Mouse (Mus musculus): ENCODE results near the gene Ak6. TPM values are rescaled to one million over a fixed set of nuclear protein-coding genes. Genes with fewer than 3 reads are reported as not detected.

Gene Ak6
- total RNA-seq, 2 experiments from 2014 or later: 77.7 to 78.5 TPM

GRCm38 (mm10) chr13:100659864-100660456 lies 9.2 kb downstream of the Ak6 start:
- DNase-seq: peak; percentile 48 to 78
- intact Hi-C loops (cut with DNase I): loop anchor here (10.0 kb wide), 1 partner anchor 545 kb away; no protein-coding TSS in a partner anchor

GRCm38 (mm10) chr13:100669291-100670022 lies 18.7 kb downstream of the Ak6 start, which contains the start of gene Ccdc125:
Gene Ccdc125, plus strand, starts transcription at chr13:100669717.
- intact Hi-C loops (cut with DNase I): no loop called here
- peak; percentile 38 to 43 for DNase-seq

- intact Hi-C loops (cut with DNase I): no loop called here
- no peak for DNase-seq
Measured at GRCm38 (mm10) chr13:100670181-100670741, 19.5 kb downstream of the Ak6 start.

DNA sequence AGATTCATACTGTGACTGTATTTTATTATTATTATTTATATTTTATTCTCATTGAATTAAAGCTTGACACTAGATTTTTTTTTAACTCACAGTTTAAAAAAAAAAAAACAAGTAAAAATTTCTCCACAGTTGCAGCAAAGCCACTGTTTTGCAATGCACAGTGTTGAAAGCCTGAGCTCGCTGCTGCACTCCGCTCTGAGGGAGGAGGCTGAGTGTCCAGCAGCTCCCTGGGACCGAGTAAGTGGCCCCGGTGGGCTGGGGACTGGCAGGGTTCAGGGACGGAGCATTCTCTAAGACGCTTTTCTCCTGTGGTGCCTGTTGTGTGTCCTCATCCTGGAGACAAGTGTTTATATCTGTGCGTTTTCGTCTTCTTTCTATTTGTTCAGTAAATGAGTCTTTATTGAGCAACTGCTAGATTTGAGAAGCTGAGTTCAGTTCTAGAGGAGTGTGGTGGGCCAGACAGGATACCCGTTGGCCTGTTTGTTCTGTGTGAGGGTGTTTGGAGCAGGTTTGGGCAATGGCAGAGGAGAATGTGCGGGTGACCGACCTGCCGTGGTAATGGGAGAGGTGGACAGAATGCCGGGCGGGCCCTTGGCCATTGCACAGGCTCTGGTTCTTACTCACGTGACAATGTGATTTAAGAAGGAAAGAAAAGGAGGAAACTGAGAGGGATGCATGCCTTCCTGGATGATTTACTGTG lies 25.3 kb downstream of the Ak6 start:
- DNase-seq: no peak
- intact Hi-C loops (cut with DNase I): no loop called here

DNA sequence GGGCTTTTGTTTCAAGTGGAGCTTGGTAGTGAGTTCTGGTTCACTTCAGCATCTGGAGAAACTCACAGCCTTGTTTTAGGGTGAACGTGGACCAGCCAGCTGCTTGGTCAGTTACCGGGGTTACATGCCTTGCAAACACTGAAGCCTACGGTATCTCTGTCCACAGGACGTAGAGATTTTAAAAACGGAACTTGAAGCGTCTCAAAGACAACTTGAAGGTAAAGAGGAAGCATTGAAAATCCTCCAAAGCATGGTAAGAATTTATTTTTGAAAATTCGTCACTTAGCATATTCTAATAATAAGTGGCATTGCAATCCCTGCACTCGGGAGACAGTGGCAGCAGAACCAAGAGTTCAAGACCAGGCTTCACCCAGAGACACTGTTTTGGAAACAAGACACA lies 30.8 kb downstream of the Ak6 start:
- no peak for DNase-seq
- intact Hi-C loops (cut with DNase I): no loop called here

DNA sequence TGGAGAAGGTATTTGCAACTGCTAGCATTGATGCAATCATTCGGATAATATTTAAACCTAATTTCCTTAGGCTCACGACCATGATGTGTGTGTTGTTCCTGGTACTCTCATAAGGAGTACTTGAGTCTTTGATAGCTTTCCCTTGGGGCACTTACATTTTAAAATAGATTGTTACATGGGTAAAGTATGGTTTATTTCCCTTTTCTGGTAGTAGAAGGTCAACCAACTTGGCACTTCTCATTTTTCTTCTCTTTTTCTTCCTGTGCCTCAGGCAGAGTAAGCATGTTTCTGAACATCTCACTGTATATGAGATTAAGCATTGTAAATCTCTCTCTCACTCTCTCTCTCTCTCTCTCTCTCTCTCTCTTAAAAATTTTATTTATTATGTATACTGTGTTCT lies 32.1 kb downstream of the Ak6 start:
- intact Hi-C loops (cut with DNase I): no loop called here

GRCm38 (mm10) chr13:100684355-100684754 lies 33.6 kb downstream of the Ak6 start:
- DNase-seq: no peak
- intact Hi-C loops (cut with DNase I): no loop called here

More for the DNA sequence above, 32.1 kb downstream of the Ak6 start:
- DNase-seq: no peak

GRCm38 (mm10) chr13:100687513-100687912 lies 36.7 kb downstream of the Ak6 start:
- intact Hi-C loops (cut with DNase I): no loop called here
- no peak for DNase-seq

- no peak for DNase-seq
- intact Hi-C loops (cut with DNase I): no loop called here
Measured at GRCm38 (mm10) chr13:100697541-100697940, 46.8 kb downstream of the Ak6 start.

GRCm38 (mm10) chr13:100698866-100699265 lies 48.1 kb downstream of the Ak6 start:
- intact Hi-C loops (cut with DNase I): no loop called here
- no peak for DNase-seq

- no peak for DNase-seq
- intact Hi-C loops (cut with DNase I): no loop called here
Measured at GRCm38 (mm10) chr13:100703468-100703867, 52.7 kb downstream of the Ak6 start.

GRCm38 (mm10) chr13:100706206-100706605 lies 55.4 kb downstream of the Ak6 start:
- intact Hi-C loops (cut with DNase I): no loop called here
- no peak for DNase-seq

DNA sequence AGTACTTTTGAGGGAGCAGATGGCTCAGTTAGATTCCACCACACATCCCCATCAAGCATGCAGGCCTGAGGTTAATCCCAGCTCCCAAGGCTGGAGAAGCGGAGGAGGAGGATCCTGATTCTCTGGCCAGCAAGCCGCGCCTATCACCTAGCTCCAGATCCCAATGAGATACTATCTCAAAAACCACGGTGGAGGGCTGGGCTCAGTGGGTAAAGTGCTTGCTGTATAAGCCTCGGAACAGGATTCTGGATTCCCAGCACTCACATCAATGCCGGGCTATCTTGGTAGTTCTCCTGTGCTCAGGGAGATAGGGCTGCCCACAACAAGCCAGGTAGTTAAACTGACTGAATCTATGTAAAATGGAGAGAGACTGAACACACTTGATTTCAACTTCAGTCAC lies 64.7 kb downstream of the Ak6 start:
- no peak for DNase-seq
- intact Hi-C loops (cut with DNase I): no loop called here

Other genes with a start within 250 kb of the Ak6 start
- gene Naip1, start 198.1 kb upstream of the Ak6 start, total RNA-seq (2021): under 1 TPM in 1 of 2 experiments, not detected in 1; 0.07 TPM
- gene Gtf2h2, start 158.4 kb upstream of the Ak6 start, total RNA-seq (2021): 10 to 100 TPM; 22.6 to 25.2 TPM
- gene Ocln, start 98.3 kb upstream of the Ak6 start, total RNA-seq (2021): 1 to 10 TPM in 1 of 2 experiments, under 1 TPM in 1; 0.94 to 1.2 TPM
- gene Marveld2, start 34.0 kb upstream of the Ak6 start, total RNA-seq (2021): 1 to 10 TPM; 1.1 to 1.4 TPM
- 10 to 100 TPM; 19.9 to 20.2 TPM for gene Rad17, start 72 bp downstream of the Ak6 start, total RNA-seq (2021)
- gene Taf9, start 600 bp downstream of the Ak6 start, total RNA-seq (2021): 10 to 100 TPM; 14.7 to 16.8 TPM
- gene Ccdc125, start 18.7 kb downstream of the Ak6 start, total RNA-seq (2021): 1 to 10 TPM; 1.5 to 2.0 TPM
- gene Cdk7, start 80.0 kb downstream of the Ak6 start, total RNA-seq (2021): 10 to 100 TPM; 29.5 to 34.8 TPM
- gene Mrps36, start 93.7 kb downstream of the Ak6 start, total RNA-seq (2021): 100 to 1,000 TPM; 163 to 174 TPM
- gene Cenph, start 124.9 kb downstream of the Ak6 start, total RNA-seq (2021): 1 to 10 TPM; 2.1 to 2.8 TPM
- gene Ccnb1, start 135.6 kb downstream of the Ak6 start, total RNA-seq (2021): 10 to 100 TPM; 19.3 to 27.8 TPM
- gene Slc30a5, start 182.4 kb downstream of the Ak6 start, total RNA-seq (2021): 10 to 100 TPM; 28.9 to 32.2 TPM

Measured in heart, postnatal 10 days (tissue).